Mouse (Mus musculus) mature B cell (primary cell): ENCODE measurements around the gene Gipc2.
"Not testable (repeated sequence)": the region's sequence is repeated elsewhere in the genome, so short reads cannot be mapped to it uniquely, and the experiment has no call there.

Experiments used
- in situ Hi-C: fragments of 300-500 bp; cut with MboI; formaldehyde crosslinking; loops from 2 replicates; pipeline ENCODE4 v1.14.3; 2019

Gene Gipc2

GRCm38 (mm10) chr3:152155296-152155948 is 10.6 kb downstream of the Gipc2 start:
- in situ Hi-C loops, result no loop called here

DNA sequence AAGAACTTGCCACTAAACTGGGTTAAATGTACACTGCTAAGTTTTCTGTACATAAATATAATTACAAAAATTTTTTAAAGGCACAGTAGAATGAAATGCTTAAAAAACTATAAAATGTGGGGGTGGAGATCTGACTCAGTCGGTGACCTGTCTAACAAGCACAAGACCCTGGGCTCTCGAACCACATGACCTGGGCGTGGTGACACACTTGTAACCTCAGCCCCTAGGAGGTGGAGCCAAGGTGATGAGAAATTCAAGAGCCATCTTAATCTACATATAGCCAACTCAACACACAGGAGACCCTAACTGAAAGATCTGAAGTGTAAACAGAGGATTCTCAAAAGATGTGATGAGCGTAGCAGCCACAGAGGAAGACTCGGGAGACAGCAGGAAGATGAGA is 11.9 kb downstream of the Gipc2 start:
- in situ Hi-C loops, result no loop called here

- in situ Hi-C loops, result no loop called here
Measured at GRCm38 (mm10) chr3:152153152-152153551, 12.9 kb downstream of the Gipc2 start.

DNA sequence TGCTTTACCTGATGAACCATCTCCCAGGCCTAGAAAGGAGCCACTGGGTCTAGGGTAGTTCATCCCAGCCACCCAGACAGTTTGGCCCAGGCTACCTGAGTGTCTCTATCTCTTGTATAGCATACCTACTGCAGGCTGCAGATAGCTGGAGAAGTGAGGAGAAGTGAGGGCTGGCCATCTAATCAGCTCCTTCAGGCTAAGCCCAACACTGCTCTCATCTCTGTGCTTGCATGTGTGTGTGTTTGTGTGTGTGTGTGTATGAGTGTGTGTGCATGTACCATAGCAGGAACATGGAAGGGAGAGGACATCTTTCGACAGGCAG is 13.6 kb downstream of the Gipc2 start:
- in situ Hi-C loops, result no loop called here

GRCm38 (mm10) chr3:152151725-152152482 is 14.1 kb downstream of the Gipc2 start:
- in situ Hi-C loops, result no loop called here

GRCm38 (mm10) chr3:152149863-152150262 is 16.2 kb downstream of the Gipc2 start:
- in situ Hi-C loops, result no loop called here

GRCm38 (mm10) chr3:152149449-152149848 is 16.6 kb downstream of the Gipc2 start:
- in situ Hi-C loops, result no loop called here

GRCm38 (mm10) chr3:152147085-152147831 is 18.8 kb downstream of the Gipc2 start:
- in situ Hi-C loops, result no loop called here

GRCm38 (mm10) chr3:152145186-152145585 is 20.8 kb downstream of the Gipc2 start:
- in situ Hi-C loops, result no loop called here

DNA sequence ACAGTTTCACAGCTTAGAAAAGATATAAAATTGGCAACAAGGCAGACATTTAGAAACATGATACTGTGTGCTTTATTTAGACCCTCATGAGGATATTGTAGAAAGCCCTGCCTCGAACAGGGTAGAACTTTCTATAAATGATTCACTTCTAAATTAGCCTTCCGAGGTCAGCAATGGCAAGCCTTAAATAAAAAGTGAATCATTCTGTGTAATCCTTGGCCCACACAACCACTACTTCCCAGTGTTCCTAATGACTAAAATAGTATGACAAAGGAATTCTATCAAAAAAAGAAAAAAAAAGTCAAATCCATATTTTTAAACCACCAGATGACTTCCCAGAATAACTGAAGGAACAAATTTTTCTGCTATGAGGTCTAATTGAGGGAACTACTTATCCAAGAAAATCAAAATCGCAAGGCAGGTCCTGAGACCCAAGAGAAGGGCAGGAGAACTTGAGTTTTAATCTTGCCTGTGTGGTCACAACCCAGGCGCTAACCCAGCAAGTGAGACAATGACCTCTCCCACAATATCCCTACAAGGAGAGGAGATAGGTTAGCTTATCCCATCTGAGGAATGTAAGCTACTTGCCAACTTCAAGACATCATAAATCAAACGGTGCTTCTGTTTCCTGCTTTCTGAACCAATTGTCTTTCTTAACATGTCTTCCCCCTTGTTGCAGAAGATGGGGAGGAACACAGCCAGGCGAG is 22.9 kb downstream of the Gipc2 start:
- in situ Hi-C loops, result no loop called here

DNA sequence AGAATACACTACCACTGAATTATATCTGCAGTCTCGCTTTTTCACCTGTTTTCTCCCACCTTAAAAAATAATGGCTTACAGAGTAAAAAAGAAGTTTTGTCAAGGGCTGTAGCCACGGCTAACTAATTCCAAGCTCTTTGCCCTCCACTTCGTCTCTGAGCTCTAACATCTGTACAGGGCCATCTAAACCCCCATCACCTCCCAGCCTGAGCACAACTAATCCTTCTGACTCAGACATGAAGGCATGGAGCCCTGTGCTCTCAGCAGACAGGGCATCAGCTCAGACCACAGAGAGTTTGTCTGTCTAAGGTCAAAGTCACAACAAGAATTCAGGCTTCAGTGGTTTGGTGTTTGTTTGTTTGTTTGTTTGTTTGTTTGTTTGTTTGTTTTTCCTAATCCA is 23.9 kb downstream of the Gipc2 start:
- in situ Hi-C loops, result no loop called here

- in situ Hi-C loops, result not testable (repeated sequence)
Measured at GRCm38 (mm10) chr3:152139308-152139707, 26.7 kb downstream of the Gipc2 start.

- in situ Hi-C loops, result not testable (repeated sequence)
Measured at GRCm38 (mm10) chr3:152136106-152136505, 29.9 kb downstream of the Gipc2 start.

DNA sequence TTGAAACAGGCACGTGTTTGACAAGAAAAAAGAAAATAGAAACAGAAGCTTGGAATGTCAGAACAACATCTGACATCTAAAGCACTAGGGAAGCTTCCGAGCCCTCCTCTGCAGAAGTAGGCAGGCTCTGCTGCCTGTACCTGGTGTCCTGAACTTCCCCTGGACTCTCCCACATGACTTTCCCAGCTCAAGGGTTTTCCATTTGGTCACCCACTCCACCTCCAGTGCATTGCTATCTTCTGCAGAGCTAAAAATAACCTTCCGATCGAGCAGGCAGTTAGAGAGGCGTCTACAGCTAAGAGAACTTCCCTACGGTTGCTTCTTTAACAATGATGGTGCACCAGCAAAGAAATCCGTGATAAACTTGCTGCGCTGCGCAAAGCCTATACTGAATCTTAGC is 32.4 kb downstream of the Gipc2 start:
- in situ Hi-C loops, result no loop called here

DNA sequence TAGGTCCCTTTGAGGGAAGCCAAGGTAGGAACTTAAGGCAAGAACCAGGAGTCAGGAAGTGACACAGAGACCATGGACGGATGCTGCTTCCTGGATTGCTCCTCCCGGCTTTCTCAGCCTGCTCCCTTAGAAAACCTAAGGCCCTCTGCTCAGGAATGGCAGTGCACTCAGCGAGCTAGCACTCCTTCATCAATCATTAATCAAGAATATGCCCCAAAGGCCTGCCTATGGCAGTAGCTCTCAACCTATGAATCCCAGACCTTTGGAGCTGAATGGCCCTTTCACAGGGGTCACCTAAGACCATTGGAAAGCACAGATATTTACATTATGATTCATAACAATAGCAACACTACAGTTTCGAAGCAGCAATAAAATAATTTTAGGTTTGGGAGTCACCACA is 35.1 kb downstream of the Gipc2 start:
- in situ Hi-C loops, result no loop called here

DNA sequence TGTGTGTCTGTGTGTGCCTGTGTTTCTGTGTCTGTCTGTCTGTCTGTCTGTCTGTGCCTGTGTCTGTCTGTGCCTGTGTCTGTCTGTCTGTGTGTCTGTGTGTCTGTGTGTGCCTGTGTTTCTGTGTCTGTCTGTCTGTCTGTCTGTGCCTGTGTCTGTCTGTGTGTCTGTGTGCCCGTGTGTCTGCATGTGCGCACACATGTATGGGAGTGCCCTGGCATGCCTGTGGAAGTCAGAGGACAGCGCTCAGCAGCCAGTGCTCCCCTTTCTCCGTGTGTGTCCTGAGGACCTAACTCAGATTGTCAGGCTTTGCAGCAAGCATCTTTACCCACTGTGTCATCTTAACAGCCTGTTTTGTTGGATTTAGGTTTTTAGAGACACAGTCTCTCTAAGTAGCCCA is 36.6 kb downstream of the Gipc2 start:
- in situ Hi-C loops, result not testable (repeated sequence)

DNA sequence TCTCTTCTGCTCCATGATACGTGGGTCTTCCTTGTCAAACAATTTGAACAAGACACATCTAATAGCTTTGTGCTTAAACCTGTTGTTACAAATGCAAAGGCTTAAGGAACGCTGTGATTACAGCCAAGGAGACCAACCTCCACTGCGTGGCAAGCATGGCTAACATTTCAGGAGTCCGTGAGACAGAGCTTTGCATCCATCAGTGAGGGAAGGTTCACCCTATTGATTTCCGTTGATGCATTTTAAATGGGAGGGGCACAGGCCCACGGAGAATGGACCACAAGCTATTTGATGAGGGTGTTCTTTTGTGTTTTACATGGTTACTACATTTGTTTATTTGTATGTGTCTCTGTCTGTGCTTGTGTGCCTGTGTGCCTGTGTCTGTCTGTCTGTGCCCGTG is 37.4 kb downstream of the Gipc2 start:
- in situ Hi-C loops, result no loop called here

DNA sequence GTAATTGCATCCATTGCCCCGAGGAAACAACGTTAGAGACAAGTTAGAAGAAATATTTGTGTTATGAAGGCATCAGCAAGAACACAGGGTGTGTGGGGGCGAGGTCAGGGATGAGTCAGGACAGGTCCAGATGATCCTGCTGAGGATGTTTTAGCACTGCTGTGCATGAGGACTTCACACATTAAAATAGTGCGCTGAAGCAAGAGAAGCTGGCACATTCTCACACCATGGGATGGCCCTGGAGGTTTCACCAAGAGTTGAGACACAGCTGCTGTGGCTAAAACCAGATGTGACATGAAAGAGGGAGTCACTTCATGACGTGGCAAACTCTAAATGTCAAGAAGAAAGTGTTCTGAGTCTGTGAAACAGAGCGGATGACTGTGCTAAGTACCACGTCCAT is 38.9 kb downstream of the Gipc2 start:
- in situ Hi-C loops, result no loop called here

DNA sequence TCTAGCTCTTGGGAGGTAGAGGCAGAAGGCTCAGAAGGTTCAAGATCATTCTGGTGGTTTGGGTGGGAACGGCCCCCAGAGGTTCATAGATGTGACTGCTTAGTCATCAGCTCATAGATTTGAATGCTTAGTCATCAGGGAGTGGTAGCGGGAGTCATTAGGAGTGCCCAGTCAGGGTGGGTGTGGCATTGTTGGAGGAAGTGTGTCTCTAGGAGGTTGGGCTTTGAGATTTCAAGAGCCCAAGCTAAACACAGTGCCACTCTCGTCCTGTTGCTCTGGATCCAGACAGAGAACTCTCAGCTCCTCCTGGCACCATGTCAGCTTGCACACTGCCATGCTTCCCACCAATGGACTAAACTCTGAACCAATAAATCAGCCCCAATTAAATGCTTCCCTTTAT is 43.3 kb downstream of the Gipc2 start:
- in situ Hi-C loops, result no loop called here

DNA sequence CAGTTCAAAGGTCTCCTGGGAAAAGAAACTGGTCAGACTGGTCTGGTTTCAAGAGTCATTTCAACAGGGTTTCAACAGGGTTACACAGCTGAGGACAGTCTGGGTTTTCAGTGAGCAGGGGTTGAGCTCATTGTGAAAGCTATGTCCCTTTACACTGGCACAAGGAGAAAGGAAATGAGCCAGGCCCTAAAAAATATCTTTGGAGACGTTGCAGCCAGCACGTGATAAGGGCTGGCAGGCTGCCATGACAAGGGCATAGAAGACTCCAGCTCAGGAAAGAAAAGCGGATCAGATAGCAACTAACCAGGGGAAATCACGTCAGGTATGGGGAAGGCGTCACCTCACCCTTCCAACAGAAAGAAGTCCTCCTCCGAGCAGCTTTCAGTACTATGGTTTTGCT is 43.9 kb downstream of the Gipc2 start:
- in situ Hi-C loops, result no loop called here

GRCm38 (mm10) chr3:152121169-152122009 is 44.6 kb downstream of the Gipc2 start:
- in situ Hi-C loops, result no loop called here

DNA sequence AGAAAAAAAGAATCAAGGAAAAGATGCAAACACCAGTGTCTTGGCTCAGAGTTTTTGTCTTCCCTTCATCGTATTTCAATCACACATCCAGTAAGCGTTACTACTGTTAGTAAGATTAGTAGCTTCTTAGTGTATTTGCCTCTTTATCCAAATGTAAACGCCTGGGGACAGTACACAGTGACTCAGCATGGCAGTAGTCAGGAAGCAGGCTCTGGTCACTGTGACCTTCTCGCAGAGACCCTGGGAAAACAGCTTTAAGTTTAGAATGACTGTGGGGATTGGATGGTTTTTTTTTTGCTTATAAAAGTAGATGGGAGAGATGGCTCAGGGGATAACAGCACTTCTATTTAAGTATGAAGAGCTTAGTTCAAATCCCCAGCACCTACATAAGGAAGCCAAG is 46.0 kb downstream of the Gipc2 start:
- in situ Hi-C loops, result no loop called here
